In genomic region chr1:86526789-86527598, GRCm38 (mm10) we compare ENCODE assay signal across 7 mouse cellular contexts. TPM values are rescaled to one million over a fixed set of nuclear protein-coding genes. Genes with fewer than 3 reads are reported as not detected.
A peak's percentile ranks its signal among the peaks of the same experiment; 100 is the strongest.
DNase-seq lines count a peak whose midpoint lies in the region; ATAC-seq and TF ChIP-seq lines count a peak whose summit lies in the region.

No protein-coding gene starts in this region.

- TF ChIP-seq CTCF in CH12.LX (conservative IDR thresholded peaks at IDR 0.05 in 1 of 2, IDR thresholded peaks at IDR 0.05 in 1 of 2; ENCODE audit: low read depth in 2 of 2, low read length in 2 of 2): no peak
- TF ChIP-seq CTCF in embryonic fibroblast, embryonic 13.5 days (IDR thresholded peaks at IDR 0.05; ENCODE audit: borderline replicate concordance, insufficient read depth, low read length): no peak

- DNase-seq in CH12.LX (ENCODE audit: extremely low read depth): no peak
- DNase-seq in adrenal gland, adult 2 months: peak; percentile 69
- DNase-seq in hindbrain, embryonic 11.5 days (ENCODE audit: low spot score): peak; percentile 62
- peak; percentile 63 for DNase-seq in thymus, postnatal 0 days (ENCODE audit: low spot score)

- dilution Hi-C loops in CH12.LX (cut with MboI; ENCODE audit: extremely low pct_ligation_motif_present, extremely low pct_unique_long_range_greater_than_20kb, low sequenced_read_pairs): no loop called here

- H3K4me3 ChIP-seq in CH12.LX (replicated peaks in 1 of 3; ENCODE audit: low read depth in 2 of 3, low read length in 2 of 3, poor library complexity in 1 of 3): peak overlapping the region; percentile 59 to 95 (median 91)
- H3K4me3 ChIP-seq in embryonic fibroblast, embryonic 13.5 days (ENCODE audit: insufficient read depth, low read length): peak overlapping the region; percentile 96
- peak overlapping the region; percentile 100 for H3K4me3 ChIP-seq in hindbrain, embryonic 11.5 days (ENCODE audit: low read depth, low read length)
- peak overlapping the region; percentile 96 for H3K4me3 ChIP-seq in limb, embryonic 13.5 days
- H3K4me3 ChIP-seq in midbrain, embryonic 16.5 days (ENCODE audit: low read depth, low read length): peak overlapping the region; percentile 99

- H3K4me2 ChIP-seq in CH12.LX (ENCODE audit: insufficient read depth, low read depth, poor library complexity, severe bottlenecking): no peak overlapping the region
- H3K4me2 ChIP-seq in hindbrain, embryonic 11.5 days (replicated peaks; ENCODE audit: low read depth, low read length): peak overlapping the region; percentile 88
- peak overlapping the region; percentile 96 for H3K4me2 ChIP-seq in limb, embryonic 13.5 days (replicated peaks)
- H3K4me2 ChIP-seq in midbrain, embryonic 16.5 days (ENCODE audit: low read length): peak overlapping the region; percentile 94

- ATAC-seq in hindbrain, embryonic 11.5 days (ENCODE audit: low FRiP score): peak; percentile 5; the same call in 1 of the 2 replicates
- ATAC-seq in limb, embryonic 13.5 days (ENCODE audit: low FRiP score, low read depth): no peak; the same call in 1 of the 2 replicates
- peak; percentile 1 for ATAC-seq in midbrain, embryonic 16.5 days

- H3K79me2 ChIP-seq in CH12.LX (replicated peaks; ENCODE audit: control insufficient read depth, extremely low read depth, insufficient read depth, poor library complexity, severe bottlenecking): peaks cover 46% of the 10 kb centered on the region

- under 1% methylated on average over 92 of the region's 111 CpGs for WGBS in hindbrain, embryonic 11.5 days
- under 1% methylated on average over 109 of the region's 111 CpGs for WGBS in limb, embryonic 13.5 days
- under 1% methylated on average over 109 of the region's 111 CpGs for WGBS in midbrain, embryonic 16.5 days

- peaks cover 19 to 34% of the 10 kb centered on the region in 2 experiments for H3K36me3 ChIP-seq in CH12.LX (replicated peaks in 1 of 2; ENCODE audit: control insufficient read depth in 1 of 2, insufficient read depth in 1 of 2, low read length in 1 of 2)
- peaks cover 12% of the 10 kb centered on the region for H3K36me3 ChIP-seq in hindbrain, embryonic 11.5 days (ENCODE audit: control insufficient read depth, insufficient read depth, low read length)
- peaks cover 25% of the 10 kb centered on the region for H3K36me3 ChIP-seq in limb, embryonic 13.5 days
- peaks cover 7% of the 10 kb centered on the region for H3K36me3 ChIP-seq in midbrain, embryonic 16.5 days (ENCODE audit: control insufficient read depth, insufficient read depth, low read length)

- peaks cover 13 to 58% of the 10 kb centered on the region in 2 experiments for H3K4me1 ChIP-seq in CH12.LX (ENCODE audit: control insufficient read depth in 1 of 2, insufficient read depth in 2 of 2)
- H3K4me1 ChIP-seq in embryonic fibroblast, embryonic 13.5 days (ENCODE audit: control insufficient read depth, insufficient read depth, low read length): peaks cover 7% of the 10 kb centered on the region
- H3K4me1 ChIP-seq in hindbrain, embryonic 11.5 days (replicated peaks; ENCODE audit: control insufficient read depth, insufficient read depth, low read length): peaks cover 9% of the 10 kb centered on the region
- H3K4me1 ChIP-seq in limb, embryonic 13.5 days: peaks cover 52% of the 10 kb centered on the region
- peaks cover 33% of the 10 kb centered on the region for H3K4me1 ChIP-seq in midbrain, embryonic 16.5 days (ENCODE audit: control insufficient read depth, insufficient read depth, low read length)

- H3K9ac ChIP-seq in CH12.LX (ENCODE audit: insufficient read depth, low read depth): peak overlapping the region; percentile 98
- H3K9ac ChIP-seq in hindbrain, embryonic 11.5 days (ENCODE audit: low read depth, low read length): peak overlapping the region; percentile 100
- peak overlapping the region; percentile 100 for H3K9ac ChIP-seq in limb, embryonic 13.5 days
- peak overlapping the region; percentile 99 for H3K9ac ChIP-seq in midbrain, embryonic 16.5 days (ENCODE audit: low read depth, low read length)

- no peaks in the 10 kb centered on the region for H3K27me3 ChIP-seq in CH12.LX (replicated peaks)
- H3K27me3 ChIP-seq in hindbrain, embryonic 11.5 days (ENCODE audit: control insufficient read depth, insufficient read depth, low read length): no peaks in the 10 kb centered on the region
- no peaks in the 10 kb centered on the region for H3K27me3 ChIP-seq in limb, embryonic 13.5 days
- H3K27me3 ChIP-seq in midbrain, embryonic 16.5 days (ENCODE audit: control insufficient read depth, insufficient read depth, low read depth, low read length): no peaks in the 10 kb centered on the region

- H3K9me3 ChIP-seq in CH12.LX (replicated peaks; ENCODE audit: low read length): no peaks in the 10 kb centered on the region
- no peaks in the 10 kb centered on the region for H3K9me3 ChIP-seq in hindbrain, embryonic 11.5 days (ENCODE audit: control insufficient read depth, low read length)
- no peaks in the 10 kb centered on the region for H3K9me3 ChIP-seq in limb, embryonic 13.5 days
- no peaks in the 10 kb centered on the region for H3K9me3 ChIP-seq in midbrain, embryonic 16.5 days (replicated peaks; ENCODE audit: control insufficient read depth, low read length, poor library complexity, severe bottlenecking)

- peak; percentile 75 for TF ChIP-seq POLR2A in CH12.LX (IDR thresholded peaks at IDR 0.05; ENCODE audit: low read depth, low read length)
- TF ChIP-seq POLR2A in embryonic fibroblast, embryonic 13.5 days (IDR thresholded peaks at IDR 0.05; ENCODE audit: low read depth, low read length): peak; percentile 19; the same call in 1 of the 2 replicates

- in situ Hi-C loops in CH12.LX (cut with MboI; ENCODE audit: low pct_ligation_motif_present, low pct_unique_long_range_greater_than_20kb, low sequenced_read_pairs): no loop called here

- TF ChIP-seq RAD21 in CH12.LX (IDR thresholded peaks at IDR 0.05; ENCODE audit: low read depth, low read length): no peak

- no peak for TF ChIP-seq EP300 in CH12.LX (IDR thresholded peaks at IDR 0.05; ENCODE audit: low read length)

- peak overlapping the region; percentile 79 for H3K27ac ChIP-seq in CH12.LX (ENCODE audit: insufficient read depth, low read depth)
- peak overlapping the region; percentile 55 for H3K27ac ChIP-seq in embryonic fibroblast, embryonic 13.5 days (ENCODE audit: insufficient read depth, low read length)
- H3K27ac ChIP-seq in hindbrain, embryonic 11.5 days (ENCODE audit: low read depth, low read length): peak overlapping the region; percentile 94
- peak overlapping the region; percentile 97 for H3K27ac ChIP-seq in limb, embryonic 13.5 days
- H3K27ac ChIP-seq in midbrain, embryonic 16.5 days (ENCODE audit: low read length): peak overlapping the region; percentile 100

TF ChIP-seq in CH12.LX, 34 proteins besides CTCF, POLR2A, EP300 and RAD21 (continues in another document):
- TF ChIP-seq JUND (conservative IDR thresholded peaks at IDR 0.05; ENCODE audit: low read depth, low read length): no peak
- no peak for TF ChIP-seq BHLHE40 (IDR thresholded peaks at IDR 0.05; ENCODE audit: low read depth, low read length)
- TF ChIP-seq E2F4 (IDR thresholded peaks at IDR 0.05; ENCODE audit: insufficient replicate concordance, low read depth, low read length): no peak
- no peak for TF ChIP-seq SIN3A (IDR thresholded peaks at IDR 0.05; ENCODE audit: low read length)
- no peak for TF ChIP-seq ZC3H11A (IDR thresholded peaks at IDR 0.05; ENCODE audit: low read depth, low read length)
- no peak for TF ChIP-seq NRF1 (IDR thresholded peaks at IDR 0.05; ENCODE audit: low read depth, low read length)
- TF ChIP-seq RCOR1 (conservative IDR thresholded peaks at IDR 0.05; ENCODE audit: low read depth, low read length): no peak

RNA-seq across cellular contexts. Expression of gene Ptma, which starts 0.5 kb away (rescaled TPM):
- total RNA-seq in CH12.LX (2012; rRNA removed) (2,835 and 3,525 TPM in 2 replicates), CH12.LX (2014; rRNA removed) (5,060 and 5,084 TPM in 2 replicates)
- 4,957 and 5,324 TPM in 2 replicates for polyA plus RNA-seq in CH12.LX (2012; ENCODE audit: insufficient read length, low read depth)
- 100 to 1,000 TPM; 538 to 582 TPM for total RNA-seq in adrenal gland, adult 2 months (2021)
- polyA plus RNA-seq in adrenal gland, adult 2 months (2012; rRNA removed): 728 and 947 TPM in 2 replicates
- polyA plus RNA-seq in embryonic fibroblast, embryonic 13.5 days (2011; ENCODE audit: insufficient read length, low read depth, missing spikeins): 1,524 and 1,625 TPM in 2 replicates
- polyA plus RNA-seq in hindbrain, embryonic 11.5 days (2014; fragmentation: Nextera tagmentation; extraction: Ambion mirVana): 3,351 and 3,402 TPM in 2 replicates
- 2,828 and 3,051 TPM in 2 replicates for polyA plus RNA-seq in limb, embryonic 13.5 days (2015; fragmentation: Nextera tagmentation; extraction: Ambion mirVana)
- polyA plus RNA-seq in midbrain, embryonic 16.5 days (2015; fragmentation: Nextera tagmentation; extraction: Ambion mirVana): 1,375 and 1,671 TPM in 2 replicates
- 3,795 and 4,477 TPM in 2 replicates for polyA plus RNA-seq in thymus, postnatal 0 days (2015; fragmentation: Nextera tagmentation; extraction: Ambion mirVana)

RNA-seq across cellular contexts. Expression of gene Pde6d, which starts 55.4 kb away (rescaled TPM):
- total RNA-seq in CH12.LX (2012; rRNA removed) (6.6 and 7.1 TPM in 2 replicates), CH12.LX (2014; rRNA removed) (23.2 and 24.2 TPM in 2 replicates)
- 16.8 and 20.8 TPM in 2 replicates for polyA plus RNA-seq in CH12.LX (2012; ENCODE audit: insufficient read length, low read depth)
- 10 to 100 TPM; 29.3 to 39.5 TPM for total RNA-seq in adrenal gland, adult 2 months (2021)
- polyA plus RNA-seq in adrenal gland, adult 2 months (2012; rRNA removed): 10.2 and 12.8 TPM in 2 replicates
- polyA plus RNA-seq in embryonic fibroblast, embryonic 13.5 days (2011; ENCODE audit: insufficient read length, low read depth, missing spikeins): 37.0 and 39.9 TPM in 2 replicates
- 91.9 and 96.0 TPM in 2 replicates for polyA plus RNA-seq in hindbrain, embryonic 11.5 days (2014; fragmentation: Nextera tagmentation; extraction: Ambion mirVana)
- 74.2 and 75.8 TPM in 2 replicates for polyA plus RNA-seq in limb, embryonic 13.5 days (2015; fragmentation: Nextera tagmentation; extraction: Ambion mirVana)
- 105 and 109 TPM in 2 replicates for polyA plus RNA-seq in midbrain, embryonic 16.5 days (2015; fragmentation: Nextera tagmentation; extraction: Ambion mirVana)
- polyA plus RNA-seq in thymus, postnatal 0 days (2015; fragmentation: Nextera tagmentation; extraction: Ambion mirVana): 52.2 and 55.4 TPM in 2 replicates

RNA-seq across cellular contexts. Expression of gene Cops7b, which starts 55.7 kb away (rescaled TPM):
- total RNA-seq in CH12.LX (2012; rRNA removed) (21.2 and 25.1 TPM in 2 replicates), CH12.LX (2014; rRNA removed) (19.8 and 21.3 TPM in 2 replicates)
- 31.3 and 31.5 TPM in 2 replicates for polyA plus RNA-seq in CH12.LX (2012; ENCODE audit: insufficient read length, low read depth)
- total RNA-seq in adrenal gland, adult 2 months (2021): 10 to 100 TPM in 1 of 2 experiments, 1 to 10 TPM in 1; 9.8 to 10.2 TPM
- 15.8 and 18.0 TPM in 2 replicates for polyA plus RNA-seq in adrenal gland, adult 2 months (2012; rRNA removed)
- 23.0 and 30.0 TPM in 2 replicates for polyA plus RNA-seq in embryonic fibroblast, embryonic 13.5 days (2011; ENCODE audit: insufficient read length, low read depth, missing spikeins)
- 49.7 and 63.7 TPM in 2 replicates for polyA plus RNA-seq in hindbrain, embryonic 11.5 days (2014; fragmentation: Nextera tagmentation; extraction: Ambion mirVana)
- polyA plus RNA-seq in limb, embryonic 13.5 days (2015; fragmentation: Nextera tagmentation; extraction: Ambion mirVana): 52.9 and 53.3 TPM in 2 replicates
- 63.0 and 64.9 TPM in 2 replicates for polyA plus RNA-seq in midbrain, embryonic 16.5 days (2015; fragmentation: Nextera tagmentation; extraction: Ambion mirVana)
- polyA plus RNA-seq in thymus, postnatal 0 days (2015; fragmentation: Nextera tagmentation; extraction: Ambion mirVana): 35.2 and 36.5 TPM in 2 replicates
